Mouse (Mus musculus) heart, embryonic 14.5 days (tissue): ENCODE measurements around the gene Lrrk2. TPM values are rescaled to one million over a fixed set of nuclear protein-coding genes. Genes with fewer than 3 reads are reported as not detected.

Experiments used
- ATAC-seq: fragments of 200-750 bp; cut with Nextera tagmentation; 2 replicates; pipeline ENCODE4 v1.8.0; 2017; ENCODE audit warnings: low read depth, moderate TSS enrichment; ENCODE audit not compliant: insufficient number of reproducible peaks, insufficient read depth, low FRiP score
- H3K27ac ChIP-seq, 2 experiments: fragments of 200-500 bp in 1 of 2; fragments of 300-500 bp in 1 of 2; sonication (generic) in 1 of 2; replicated peaks in 1 of 2; 2 replicates each; pipeline ENCODE4 v1.5.1; 2012 to 2014; ENCODE audit warnings: low read depth in 2 of 2, low read length in 2 of 2, control low read depth in 1 of 2, mild to moderate bottlenecking in 1 of 2, mixed read lengths in 1 of 2; ENCODE audit not compliant: control insufficient read depth in 1 of 2, insufficient read depth in 1 of 2
- H3K27me3 ChIP-seq: fragments of 300-500 bp; sonication (generic); 2 replicates; pipeline ENCODE4 v1.6.1; 2014; ENCODE audit warnings: mild to moderate bottlenecking, low read length, control low read depth; ENCODE audit not compliant: control insufficient read depth, insufficient read depth
- H3K36me3 ChIP-seq: fragments of 300-500 bp; sonication (generic); 2 replicates; pipeline ENCODE4 v1.6.1; 2014; ENCODE audit warnings: mild to moderate bottlenecking, control low read depth, low read length, mixed read lengths; ENCODE audit not compliant: control insufficient read depth, insufficient read depth
- H3K4me1 ChIP-seq, 2 experiments: fragments of 200-500 bp in 1 of 2; fragments of 300-500 bp in 1 of 2; sonication (generic) in 1 of 2; 2 replicates each; pipeline ENCODE4 v1.6.1; 2012 to 2014; ENCODE audit warnings: low read length in 2 of 2, control low read depth in 1 of 2, mixed read lengths in 1 of 2; ENCODE audit not compliant: control insufficient read depth in 2 of 2, insufficient read depth in 2 of 2
- H3K4me2 ChIP-seq: fragments of 300-500 bp; sonication (generic); 2 replicates; pipeline ENCODE4 v1.6.1; 2014; ENCODE audit warnings: mild to moderate bottlenecking, low read length
- H3K4me3 ChIP-seq, 2 experiments: fragments of 200-500 bp in 1 of 2; fragments of 300-500 bp in 1 of 2; sonication (generic) in 1 of 2; 2 replicates each; pipeline ENCODE4 v1.5.1; 2012 to 2014; ENCODE audit warnings: low read length in 2 of 2, mild to moderate bottlenecking in 2 of 2, control low read depth in 1 of 2, low read depth in 1 of 2, moderate library complexity in 1 of 2; ENCODE audit not compliant: control insufficient read depth in 1 of 2, insufficient read depth in 1 of 2
- H3K9ac ChIP-seq: fragments of 300-500 bp; sonication (generic); 2 replicates; pipeline ENCODE4 v1.6.1; 2014; ENCODE audit warnings: mild to moderate bottlenecking, low read length
- H3K9me3 ChIP-seq: fragments of 300-500 bp; sonication (generic); 2 replicates; pipeline ENCODE4 v1.6.1; 2016; ENCODE audit warnings: low read length, control low read depth; ENCODE audit not compliant: control insufficient read depth
- WGBS: fragments of 180-500 bp; shearing (Covaris S2); extraction: QIAGEN DNeasy Blood & Tissue Kit; methylation state at CpG from one replicate; pipeline ENCODE4 v1.1.7; 2014; 5-methylcytosine and 5-hydroxymethylcytosine counted together
- polyA plus RNA-seq: library from polyadenylated mRNA; unstranded; fragments of >200 nt; fragmentation: Nextera tagmentation; extraction: Ambion mirVana; gene quantifications from 2 replicates; pipeline ENCODE4 v1.2.1, GENCODE M21; 2014

Gene Lrrk2
- polyA plus RNA-seq, 1 experiment from 2014 or later = 6.6 TPM

- Histone ChIP-seq H3K9me3 (no peaks in the 10 kb centered on the region), H3K36me3 (no peaks in the 10 kb centered on the region), H3K4me1 (no peaks in the 10 kb centered on the region), H3K9ac (no peak overlapping the region), H3K4me2 (no peak overlapping the region), H3K27me3 (no peaks in the 10 kb centered on the region), H3K27ac (no peak overlapping the region), H3K4me3 (no peak overlapping the region)
- no peak for ATAC-seq
- 69% methylated on average over 3 of the region's 3 CpGs for WGBS
Observed at GRCm38 (mm10) chr15:91641631-91642030, 31.3 kb upstream of the Lrrk2 start.

DNA sequence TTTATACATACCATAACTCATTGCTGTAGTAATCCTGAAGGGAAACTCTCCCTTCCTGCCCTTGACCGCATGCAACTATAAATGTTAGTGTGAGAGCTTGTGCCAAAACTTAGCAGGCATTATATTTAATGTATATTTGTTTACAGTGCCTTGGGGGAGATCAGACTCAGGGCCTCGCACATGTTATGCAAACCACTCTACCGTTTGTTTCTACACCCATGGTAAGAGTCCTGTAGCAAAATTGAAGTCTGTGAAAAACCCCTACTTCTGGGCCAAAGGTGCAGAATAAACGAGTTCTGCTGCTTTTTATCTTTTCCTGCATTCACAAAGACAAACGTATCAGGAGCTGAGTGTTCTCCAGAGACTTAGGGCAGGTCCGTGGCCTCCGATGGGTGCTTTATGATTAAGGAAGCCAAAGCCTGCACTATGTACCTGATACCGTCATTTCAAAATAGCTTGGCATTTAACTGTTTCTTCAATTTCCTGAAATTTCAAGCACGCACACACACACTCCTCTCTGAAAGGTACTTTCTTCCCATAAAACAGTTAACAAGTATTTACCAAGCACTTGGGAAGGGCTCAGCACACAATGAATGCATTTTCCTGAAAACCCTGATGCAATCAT, 30.2 kb upstream of the Lrrk2 start:
- WGBS = 64% methylated on average over 9 of the region's 9 CpGs
- Histone ChIP-seq H3K4me3 (no peak overlapping the region), H3K27ac (no peak overlapping the region), H3K4me1 (no peaks in the 10 kb centered on the region), H3K36me3 (no peaks in the 10 kb centered on the region), H3K4me2 (no peak overlapping the region), H3K9me3 (no peaks in the 10 kb centered on the region), H3K27me3 (no peaks in the 10 kb centered on the region), H3K9ac (no peak overlapping the region)
- ATAC-seq = no peak

DNA sequence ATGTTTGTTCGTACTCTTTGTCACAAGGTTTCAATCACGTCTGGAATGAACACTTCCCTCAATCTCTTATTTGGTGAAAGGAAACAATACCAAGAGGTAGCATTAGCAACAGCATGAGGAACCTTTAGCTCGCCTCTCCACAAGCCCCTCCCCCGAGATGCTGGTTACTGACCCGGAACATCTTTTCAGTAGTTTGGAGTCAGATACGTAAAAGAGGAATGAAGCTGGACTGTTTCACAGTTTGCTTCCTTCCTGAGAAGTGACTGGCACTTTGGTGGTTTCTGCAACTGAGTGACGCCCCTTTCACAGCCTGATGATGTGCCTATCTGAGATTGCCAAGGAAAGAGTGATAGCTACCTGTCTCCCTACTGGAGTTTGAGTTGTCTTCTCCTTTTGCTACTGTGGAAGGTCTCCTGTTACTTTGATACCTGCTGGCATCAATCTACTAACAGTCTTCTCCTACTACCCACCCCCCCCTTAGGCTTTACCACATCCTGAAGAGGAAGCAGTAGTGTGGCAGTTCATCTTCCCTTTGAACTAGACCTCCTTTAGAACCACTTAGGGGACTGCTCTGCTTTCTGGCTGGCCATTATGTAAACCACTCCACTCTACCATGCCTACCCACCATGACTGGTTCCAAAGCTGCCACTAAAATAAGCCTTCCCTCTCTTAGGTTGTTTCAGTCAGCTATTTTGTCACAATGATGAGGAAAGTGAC, 29.2 kb upstream of the Lrrk2 start:
- 80% methylated on average over 7 of the region's 7 CpGs for WGBS
- ATAC-seq = no peak
- no peak overlapping the region for H3K9ac ChIP-seq
- H3K36me3 ChIP-seq = no peaks in the 10 kb centered on the region
- no peaks in the 10 kb centered on the region for H3K27me3 ChIP-seq
- no peaks in the 10 kb centered on the region for H3K4me1 ChIP-seq
- H3K9me3 ChIP-seq = no peaks in the 10 kb centered on the region
- no peak overlapping the region for H3K4me2 ChIP-seq
- H3K27ac ChIP-seq = no peak overlapping the region
- H3K4me3 ChIP-seq = no peak overlapping the region

DNA sequence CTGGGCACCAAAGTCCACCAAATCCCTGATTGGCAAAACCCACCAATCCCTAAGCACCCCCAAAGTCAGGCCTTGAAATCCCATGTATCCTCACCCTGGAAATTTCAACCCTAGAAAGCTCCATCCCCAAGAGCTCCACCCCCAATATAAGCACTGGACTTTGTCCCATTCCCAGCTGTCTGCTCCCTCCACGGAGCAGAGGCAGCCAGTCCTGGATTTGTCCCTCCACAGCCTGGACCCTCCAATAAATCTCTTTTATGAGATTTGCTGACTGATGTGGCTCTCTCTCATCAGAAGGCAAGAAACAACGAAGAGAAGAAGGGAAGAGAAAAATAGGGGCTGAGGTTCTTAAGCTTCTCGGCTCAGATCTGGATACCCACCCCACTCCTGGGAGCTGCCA, 22.7 kb upstream of the Lrrk2 start:
- Histone ChIP-seq H3K27ac (no peak overlapping the region), H3K27me3 (no peaks in the 10 kb centered on the region), H3K9me3 (no peaks in the 10 kb centered on the region), H3K4me3 (no peak overlapping the region), H3K9ac (no peak overlapping the region), H3K4me1 (no peaks in the 10 kb centered on the region), H3K4me2 (no peak overlapping the region), H3K36me3 (no peaks in the 10 kb centered on the region)
- whole genome bisulfite sequencing = 57% methylated on average over 3 of the region's 3 CpGs
- no peak for ATAC-seq

GRCm38 (mm10) chr15:91651493-91651892, 21.5 kb upstream of the Lrrk2 start:
- no peak overlapping the region for H3K4me3 ChIP-seq
- H3K27ac ChIP-seq = no peak overlapping the region
- H3K4me2 ChIP-seq = no peak overlapping the region
- no peaks in the 10 kb centered on the region for H3K36me3 ChIP-seq
- H3K4me1 ChIP-seq = no peaks in the 10 kb centered on the region
- WGBS = 64% methylated on average over 7 of the region's 7 CpGs
- H3K9ac ChIP-seq = no peak overlapping the region
- H3K9me3 ChIP-seq = no peaks in the 10 kb centered on the region
- no peak for ATAC-seq
- no peaks in the 10 kb centered on the region for H3K27me3 ChIP-seq

DNA sequence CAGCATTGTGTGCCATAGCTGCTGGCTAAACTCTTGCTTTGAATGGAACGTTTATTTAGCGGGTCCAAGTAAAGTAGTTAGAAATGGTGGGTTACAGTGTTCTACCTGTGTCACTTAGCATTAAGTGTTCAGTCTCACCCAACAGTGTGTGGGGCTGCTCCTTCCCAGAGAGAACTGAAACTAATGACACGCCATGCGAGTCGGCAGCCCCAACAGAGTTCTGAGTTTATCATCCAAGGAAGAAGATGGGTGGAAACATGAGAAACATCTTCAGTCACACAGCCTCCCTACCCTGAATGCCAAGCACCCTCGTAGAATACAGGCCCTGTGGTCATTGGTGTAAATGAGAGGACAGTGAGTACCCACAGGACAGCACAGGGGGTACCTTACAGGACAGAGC, 14.7 kb upstream of the Lrrk2 start:
- no peaks in the 10 kb centered on the region for H3K9me3 ChIP-seq
- no peak overlapping the region for H3K27ac ChIP-seq
- H3K9ac ChIP-seq = no peak overlapping the region
- no peaks in the 10 kb centered on the region for H3K4me1 ChIP-seq
- WGBS = 83% methylated on average over 6 of the region's 6 CpGs
- H3K27me3 ChIP-seq = no peaks in the 10 kb centered on the region
- H3K36me3 ChIP-seq = no peaks in the 10 kb centered on the region
- no peak overlapping the region for H3K4me2 ChIP-seq
- no peak overlapping the region for H3K4me3 ChIP-seq
- ATAC-seq = no peak

- Histone ChIP-seq H3K27ac (no peak overlapping the region), H3K4me3 (no peak overlapping the region), H3K27me3 (no peaks in the 10 kb centered on the region), H3K4me2 (no peak overlapping the region), H3K36me3 (no peaks in the 10 kb centered on the region), H3K9ac (no peak overlapping the region), H3K9me3 (no peaks in the 10 kb centered on the region), H3K4me1 (no peaks in the 10 kb centered on the region)
- WGBS = 85% methylated on average over 6 of the region's 6 CpGs
- ATAC-seq = no peak
Observed at GRCm38 (mm10) chr15:91660277-91661078, 12.5 kb upstream of the Lrrk2 start.
